Mouse (Mus musculus): Measurements from ENCODE around the gene Immp2l.
"Not testable (repeated sequence)": the region's sequence is repeated elsewhere in the genome, so short reads cannot be mapped to it uniquely, and the experiment has no call there.

Immp2l gene

GRCm38 (mm10) chr12:41838334-41838847 is 814.5 kb downstream of the Immp2l start:
- no peak for DNase-seq (ENCODE audit: low spot score in 2 of 2)

- DNase-seq (ENCODE audit: low spot score in 2 of 2): no peak
Measured at GRCm38 (mm10) chr12:41839241-41839640, 815.4 kb downstream of the Immp2l start.

GRCm38 (mm10) chr12:41842694-41843329 is 818.9 kb downstream of the Immp2l start:
- DNase-seq (ENCODE audit: low spot score in 2 of 2): no peak

GRCm38 (mm10) chr12:41851896-41852470 is 828.1 kb downstream of the Immp2l start:
- DNase-seq (ENCODE audit: low spot score in 2 of 2): no peak

GRCm38 (mm10) chr12:41859652-41860051 is 835.8 kb downstream of the Immp2l start:
- not testable (repeated sequence) for DNase-seq (ENCODE audit: low spot score in 2 of 2)

GRCm38 (mm10) chr12:41868317-41868716 is 844.4 kb downstream of the Immp2l start:
- DNase-seq (ENCODE audit: low spot score in 2 of 2): no peak

GRCm38 (mm10) chr12:41874015-41874414 is 850.1 kb downstream of the Immp2l start:
- no peak for DNase-seq (ENCODE audit: low spot score in 2 of 2)

GRCm38 (mm10) chr12:41877292-41877959 is 853.5 kb downstream of the Immp2l start:
- peak; percentile 43 to 55 for DNase-seq (ENCODE audit: low spot score in 2 of 2)

- no peak for DNase-seq (ENCODE audit: low spot score in 2 of 2)
Measured at GRCm38 (mm10) chr12:41878493-41878892, 854.6 kb downstream of the Immp2l start.

- DNase-seq (ENCODE audit: low spot score in 2 of 2): no peak
Measured at GRCm38 (mm10) chr12:41878972-41879371, 855.1 kb downstream of the Immp2l start.

- DNase-seq (ENCODE audit: low spot score in 2 of 2): no peak
Measured at GRCm38 (mm10) chr12:41879412-41879811, 855.5 kb downstream of the Immp2l start.

- DNase-seq (ENCODE audit: low spot score in 2 of 2): no peak
Measured at GRCm38 (mm10) chr12:41880833-41881232, 856.9 kb downstream of the Immp2l start.

GRCm38 (mm10) chr12:41908011-41908410 is 884.1 kb downstream of the Immp2l start:
- DNase-seq (ENCODE audit: low spot score in 2 of 2): no peak

- DNase-seq (ENCODE audit: low spot score in 2 of 2): no peak
Measured at GRCm38 (mm10) chr12:41911626-41912025, 887.7 kb downstream of the Immp2l start.

GRCm38 (mm10) chr12:41937751-41938150 is 913.9 kb downstream of the Immp2l start:
- DNase-seq (ENCODE audit: low spot score in 2 of 2): no peak

- no peak for DNase-seq (ENCODE audit: low spot score in 2 of 2)
Measured at GRCm38 (mm10) chr12:41941853-41942252, 918.0 kb downstream of the Immp2l start.

- DNase-seq (ENCODE audit: low spot score in 2 of 2): no peak
Measured at GRCm38 (mm10) chr12:41944079-41944672, 920.3 kb downstream of the Immp2l start.

GRCm38 (mm10) chr12:41946536-41946935 is 922.6 kb downstream of the Immp2l start:
- no peak for DNase-seq (ENCODE audit: low spot score in 2 of 2)

- DNase-seq (ENCODE audit: low spot score in 2 of 2): no peak
Measured at GRCm38 (mm10) chr12:41949409-41949808, 925.5 kb downstream of the Immp2l start.

- DNase-seq (ENCODE audit: low spot score in 2 of 2): peak; percentile 27 to 42
Measured at GRCm38 (mm10) chr12:41949841-41950241, 926.0 kb downstream of the Immp2l start.

- DNase-seq (ENCODE audit: low spot score in 2 of 2): no peak
Measured at GRCm38 (mm10) chr12:41950726-41951125, 926.8 kb downstream of the Immp2l start.

GRCm38 (mm10) chr12:41961038-41961437 is 937.1 kb downstream of the Immp2l start:
- no peak for DNase-seq (ENCODE audit: low spot score in 2 of 2)
